ENCODE assay signal across 13 mouse cellular contexts in the genomic region with DNA sequence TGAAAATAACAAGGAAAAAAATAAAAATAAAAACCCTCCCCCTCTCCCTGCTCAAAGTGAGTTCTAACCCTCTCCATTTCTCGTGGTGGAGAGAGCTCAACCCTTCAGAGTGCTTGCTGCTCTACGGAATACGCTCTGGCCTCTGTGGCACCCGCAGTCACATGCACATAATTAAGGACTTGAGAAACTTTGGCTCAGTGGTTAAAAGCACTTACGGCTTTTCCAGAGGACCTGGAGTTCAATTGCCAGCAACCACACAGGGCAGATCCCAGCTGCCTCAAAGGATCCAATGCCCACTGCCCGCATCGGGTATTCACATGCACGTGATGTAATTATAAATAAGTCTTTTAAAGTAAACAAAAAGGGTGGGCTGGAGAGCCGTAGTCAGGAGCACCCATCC.
"Had no signal": no experiment of that assay in that cellular context is flagged by ENCODE, and none has a peak within 500 bp of the region (broad histone marks: within the 10 kb centered on the region; RNA-seq: fewer than 3 reads in every experiment).

No protein-coding gene starts in this region.

- ATAC-seq: liver, embryonic 12.5 days; midbrain, embryonic 16.5 days had no signal

- H3K4me2 ChIP-seq: limb, embryonic 15.5 days; liver, embryonic 12.5 days; midbrain, embryonic 12.5 days; neural tube, embryonic 13.5 days; stomach, embryonic 15.5 days had no signal

- H3K27ac ChIP-seq: limb, embryonic 15.5 days; liver, embryonic 12.5 days; midbrain, embryonic 12.5 days; neural tube, embryonic 13.5 days; stomach, embryonic 15.5 days had no signal

- H3K9me3 ChIP-seq: limb, embryonic 15.5 days; liver, embryonic 12.5 days; midbrain, embryonic 12.5 days; neural tube, embryonic 13.5 days; stomach, embryonic 15.5 days had no signal

- DNase-seq: kidney, adult 11 months; kidney, postnatal 10 days; left cerebral cortex, postnatal 4 days; retina, postnatal 1 day; right cerebral cortex, postnatal 4 days; spleen, adult 18-20 months; thymus, postnatal 36 days had no signal

- H3K9ac ChIP-seq: limb, embryonic 15.5 days; liver, embryonic 12.5 days; midbrain, embryonic 12.5 days; neural tube, embryonic 13.5 days; stomach, embryonic 15.5 days had no signal

- H3K4me1 ChIP-seq: limb, embryonic 15.5 days; liver, embryonic 12.5 days had no signal

- H3K27me3 ChIP-seq: limb, embryonic 15.5 days; liver, embryonic 12.5 days; midbrain, embryonic 12.5 days; neural tube, embryonic 13.5 days; stomach, embryonic 15.5 days had no signal

- H3K4me3 ChIP-seq: limb, embryonic 15.5 days; liver, embryonic 12.5 days; midbrain, embryonic 12.5 days; neural tube, embryonic 13.5 days; stomach, embryonic 15.5 days had no signal
